Mouse (Mus musculus) urinary bladder, postnatal 10 days (tissue): ENCODE data around the gene Phactr3.
"Not testable (repeated sequence)": the region's sequence is repeated elsewhere in the genome, so short reads cannot be mapped to it uniquely, and the experiment has no call there.

ENCODE experiments used
- DNase-seq: peaks from one replicate; pipeline ENCODE4 v3.0.0; 2022; ENCODE audit warnings: low spot score

The Phactr3 gene

GRCm38 (mm10) chr2:178329551-178329950 lies 210.8 kb downstream of the Phactr3 start:
- no peak for DNase-seq

DNA sequence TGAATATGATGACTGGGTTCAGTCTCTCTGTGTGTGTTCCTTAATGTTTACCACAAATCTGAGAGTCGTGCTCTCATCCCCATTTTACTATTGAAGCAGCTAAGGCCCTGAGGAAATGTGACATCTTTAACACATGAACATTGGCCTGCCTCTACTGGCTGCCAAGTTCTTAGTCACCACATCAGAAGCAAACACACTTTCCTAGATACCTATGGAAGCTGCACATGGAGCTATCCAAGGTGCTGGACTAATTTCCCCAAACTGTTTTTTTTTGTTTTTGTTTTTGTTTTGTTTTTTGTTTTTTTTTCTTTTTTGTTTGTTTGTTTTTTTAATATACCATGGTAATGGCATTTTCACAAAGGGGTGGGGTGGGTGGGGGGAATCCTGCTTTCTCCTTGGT lies 211.2 kb downstream of the Phactr3 start:
- no peak for DNase-seq

DNA sequence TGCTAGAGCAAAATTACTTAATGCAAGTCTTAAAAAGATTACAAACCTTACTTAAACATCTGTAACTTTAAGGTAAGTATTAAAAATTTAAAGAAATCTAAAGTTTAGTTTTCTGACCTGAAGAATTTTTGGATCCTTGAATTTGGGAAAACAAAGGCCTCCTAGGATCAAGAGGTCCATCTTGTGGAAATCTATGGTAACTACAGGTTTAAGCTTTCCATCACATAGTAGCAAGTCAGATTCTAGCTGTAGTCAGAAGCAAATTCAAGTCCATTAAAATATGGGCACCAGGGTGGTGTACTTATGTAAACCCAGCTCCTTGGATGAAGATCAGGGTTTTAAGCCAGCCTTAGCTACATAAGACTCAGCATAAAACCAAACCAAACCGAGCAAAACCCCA lies 219.1 kb downstream of the Phactr3 start:
- no peak for DNase-seq

GRCm38 (mm10) chr2:178339044-178339443 lies 220.3 kb downstream of the Phactr3 start:
- no peak for DNase-seq

GRCm38 (mm10) chr2:178342105-178342504 lies 223.3 kb downstream of the Phactr3 start:
- DNase-seq: not testable (repeated sequence)

- no peak for DNase-seq
Measured at GRCm38 (mm10) chr2:178342597-178342996, 223.8 kb downstream of the Phactr3 start.
